Mouse (Mus musculus) megakaryocyte, embryonic 14.5 days (primary cell): ENCODE results near the gene Prlr.

Source experiments
- FLI1 ChIP-seq: IDR thresholded peaks from 2 replicates; pipeline ENCODE4 v1.6.1; 2012; ENCODE audit warnings: low read length, inconsistent platforms, mixed read lengths
- GATA1 ChIP-seq: IDR thresholded peaks from 3 replicates; pipeline ENCODE4 v1.6.1; 2012; ENCODE audit warnings: mixed read lengths, low read length, inconsistent platforms, borderline replicate concordance

GRCm38 (mm10) chr15:10306461-10306860 lies 129.4 kb downstream of the Prlr start:
- TF ChIP-seq GATA1, result no peak
- no peak for TF ChIP-seq FLI1
